Mouse (Mus musculus): Measurements from ENCODE around the gene Ccdc171.

- TF ChIP-seq POLR2A (IDR thresholded peaks at IDR 0.05; ENCODE audit: borderline replicate concordance, extremely low read depth, low read depth, low read length): no peak
- TF ChIP-seq CTCF (IDR thresholded peaks at IDR 0.05; ENCODE audit: insufficient read depth, low read length): no peak
These were observed 157.5 kb downstream of the Ccdc171 start for GRCm38 (mm10) chr4:83682866-83683265.

All from lung, adult 2 months (tissue).